Mouse (Mus musculus) embryo, embryonic 9.5 days (tissue): ENCODE results near the gene Tmem217.

Experiments
- DNase-seq: peaks from one replicate; pipeline ENCODE4 v3.0.0-alpha.2; 2017; ENCODE audit errors: extremely low spot score

The Tmem217 gene

DNA sequence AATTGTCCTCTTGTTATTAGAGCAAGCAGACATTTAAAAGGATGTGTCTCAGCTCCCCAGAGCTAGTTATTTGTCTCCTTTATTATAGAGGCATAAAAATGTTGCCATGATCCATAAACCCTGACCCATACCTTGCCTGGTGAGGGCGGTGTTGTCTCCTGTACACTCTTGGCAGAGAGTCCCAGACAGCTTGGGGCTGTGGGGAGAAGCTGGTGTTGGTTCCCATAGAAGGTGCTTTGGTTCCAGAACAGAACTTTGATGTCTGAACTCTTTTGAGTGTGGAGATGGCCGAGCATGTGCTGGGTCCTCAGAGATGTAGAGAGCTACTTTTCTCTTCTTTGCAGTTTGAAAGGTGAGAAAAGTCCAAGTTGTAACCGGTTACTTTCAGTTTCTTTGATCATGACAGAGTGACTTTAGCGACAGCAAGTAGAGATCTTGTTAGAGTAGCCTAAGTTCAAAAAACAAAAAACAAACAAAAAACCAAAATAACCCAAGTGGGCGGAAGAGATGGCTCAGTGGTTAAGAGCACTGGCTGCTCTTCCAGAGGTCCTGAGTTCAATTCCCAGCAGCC lies at the start of gene Tmem217:
Gene Tmem217 (minus strand): TSS at position 224 of the 571 bp plus-strand sequence.
- no peak for DNase-seq

DNA sequence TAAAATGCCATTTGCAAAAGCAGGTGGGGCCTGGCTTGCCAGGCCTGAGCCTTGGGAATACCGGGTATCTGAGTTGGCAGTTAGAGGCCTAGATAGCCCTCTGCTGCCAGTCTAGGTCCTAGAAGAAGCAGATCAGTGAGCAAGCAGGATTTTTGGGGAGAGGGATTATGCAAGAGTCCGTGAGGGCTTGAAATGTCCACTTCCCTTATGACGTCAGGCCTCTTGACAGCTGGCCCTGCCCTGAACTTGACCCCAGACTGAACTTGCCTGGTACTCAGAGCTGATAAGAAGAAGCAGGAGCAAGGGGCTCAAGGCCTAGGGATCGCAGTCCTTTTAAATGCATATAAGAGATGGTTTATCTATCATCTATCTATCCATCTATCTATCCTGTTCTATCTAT lies 49.2 kb upstream of the Tmem217 start:
- no peak for DNase-seq

- no peak for DNase-seq
These were observed 47.4 kb upstream of the Tmem217 start for GRCm38 (mm10) chr17:29599537-29599936.

DNA sequence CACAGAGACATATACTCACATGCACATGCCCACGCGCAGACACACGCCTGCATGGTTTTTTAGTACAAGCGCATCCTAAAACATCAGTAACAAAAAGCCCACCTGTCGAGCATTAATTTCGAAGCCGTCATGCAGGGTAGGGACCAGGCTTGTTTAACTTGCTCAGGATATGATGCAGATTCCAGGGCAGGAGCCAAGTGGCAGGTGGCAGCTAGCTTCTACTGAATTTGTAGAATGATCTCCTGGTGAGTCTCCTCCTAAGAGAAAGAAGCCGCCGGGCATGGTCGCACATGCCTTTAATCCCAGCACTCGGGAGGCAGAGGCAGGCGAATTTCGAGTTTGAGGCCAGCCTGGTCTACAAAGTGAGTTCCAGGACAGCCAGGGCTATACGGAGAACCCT lies 46.9 kb upstream of the Tmem217 start:
- no peak for DNase-seq

DNA sequence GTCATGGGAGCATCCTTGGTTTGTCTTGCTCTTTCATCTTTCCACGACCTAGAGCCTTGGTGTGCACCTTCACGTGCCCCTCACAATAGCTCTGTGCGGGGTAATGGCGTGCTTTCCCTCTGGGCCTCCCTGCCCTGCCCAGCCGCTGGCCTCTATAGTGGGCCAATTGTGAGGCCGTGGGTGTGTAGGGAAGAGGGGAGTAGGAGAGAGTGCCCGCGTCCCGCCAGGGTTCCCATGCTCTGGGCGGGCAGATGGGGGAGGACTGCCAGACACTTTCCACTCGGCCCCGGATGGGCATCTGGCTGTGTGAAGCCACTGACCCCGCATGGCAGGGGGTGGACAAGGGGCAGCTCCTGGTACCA lies 44.6 kb upstream of the Tmem217 start:
- no peak for DNase-seq

DNA sequence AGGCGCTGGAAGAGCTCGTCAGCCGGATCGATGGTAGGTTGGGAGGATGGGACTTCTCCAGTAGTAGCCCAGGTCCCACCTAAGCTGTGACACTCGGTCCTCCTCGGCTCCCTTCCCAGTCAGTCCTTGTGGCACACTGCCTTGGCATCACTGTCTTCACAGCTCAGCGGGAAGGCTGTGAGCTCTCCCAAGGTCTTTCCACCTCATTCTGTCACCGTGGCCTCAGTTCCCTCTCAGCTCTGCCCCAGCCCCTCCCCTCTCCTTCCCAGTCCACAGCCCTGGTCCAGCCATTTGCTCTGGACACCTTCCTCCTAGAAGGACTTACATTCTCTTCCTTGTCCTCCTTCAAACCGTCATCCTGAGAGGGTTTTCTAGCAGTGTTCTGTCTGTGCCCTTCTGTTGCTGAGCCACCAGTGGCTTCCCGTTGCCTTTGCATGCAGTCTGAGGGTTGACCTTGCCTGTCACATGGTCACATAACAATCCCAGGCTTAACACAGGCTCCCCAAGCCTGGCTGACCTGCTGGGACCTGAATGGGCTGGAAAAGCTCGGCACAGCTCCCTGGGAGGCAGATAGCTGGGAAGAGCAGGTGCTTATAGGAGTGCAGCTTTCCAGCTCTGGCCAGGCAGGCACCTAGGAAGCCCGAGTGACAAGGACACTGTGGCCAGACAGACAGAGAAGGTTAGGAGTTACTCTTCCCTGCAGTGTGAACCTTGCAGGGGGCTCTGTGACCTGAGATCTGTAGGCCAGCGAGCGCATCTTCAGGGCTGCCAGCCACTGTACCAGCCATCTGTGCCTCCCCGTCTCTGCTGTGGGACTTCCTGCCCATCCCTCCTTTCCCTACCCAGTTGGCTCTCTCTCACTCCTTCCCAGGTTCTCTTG lies 43.9 kb upstream of the Tmem217 start:
- no peak for DNase-seq

DNA sequence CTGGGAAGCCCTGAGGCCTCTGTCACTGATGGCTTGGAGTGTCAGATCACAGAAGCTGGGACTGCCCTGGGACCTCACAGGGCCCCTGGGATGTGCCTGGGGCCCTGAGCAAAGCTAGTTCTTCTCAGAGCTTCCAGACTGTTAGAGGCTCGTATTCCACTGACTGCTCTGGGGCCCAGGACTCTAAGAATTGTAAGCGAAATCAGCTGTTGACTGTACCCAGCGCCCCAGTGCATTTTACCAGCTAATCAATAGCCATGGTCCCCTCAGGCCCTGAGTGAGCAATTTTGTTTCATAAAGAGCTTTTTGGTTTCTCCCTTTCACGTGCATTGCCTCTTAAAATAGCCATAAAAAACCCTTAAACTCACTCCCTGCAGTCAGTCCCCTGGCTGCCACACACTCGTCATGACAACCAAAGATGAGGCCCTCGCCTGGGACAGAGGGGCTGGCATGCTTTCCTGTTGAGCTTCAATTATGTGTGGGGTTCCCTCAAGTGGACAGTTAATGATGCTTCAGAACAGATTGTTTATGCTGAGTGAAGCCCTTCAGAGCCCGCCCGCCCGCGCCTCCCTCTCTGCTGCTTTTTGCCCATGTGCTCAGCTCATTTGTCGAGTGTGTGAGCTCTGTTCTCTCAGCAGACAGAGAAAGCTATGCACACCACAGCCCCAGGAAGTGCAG lies 37.2 kb upstream of the Tmem217 start:
- no peak for DNase-seq

- no peak for DNase-seq
These were observed 34.7 kb upstream of the Tmem217 start for GRCm38 (mm10) chr17:29586921-29587320.

- DNase-seq: no peak
These were observed 33.3 kb upstream of the Tmem217 start for GRCm38 (mm10) chr17:29585446-29585845.

- DNase-seq: no peak
These were observed 32.6 kb upstream of the Tmem217 start for GRCm38 (mm10) chr17:29584737-29585136.

DNA sequence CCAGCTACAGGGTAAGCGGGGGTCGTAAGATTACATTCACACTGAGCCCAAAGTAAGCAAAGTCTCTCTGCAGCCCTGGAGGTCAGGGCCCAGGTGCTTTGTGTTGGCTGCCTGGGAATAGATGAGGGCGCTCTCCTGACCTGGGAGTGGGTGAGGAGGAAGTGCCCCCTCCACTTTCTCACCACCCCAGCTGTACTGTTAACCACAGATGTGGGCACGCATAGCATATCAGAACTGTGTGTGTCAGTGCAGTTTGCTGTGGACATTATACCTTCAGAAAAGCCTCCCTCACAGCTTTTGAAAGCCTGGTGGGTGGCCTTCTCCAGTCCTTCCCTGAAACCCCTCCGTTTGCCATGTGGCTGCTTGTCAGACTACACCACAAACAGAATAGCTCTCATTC lies 32.1 kb upstream of the Tmem217 start:
- DNase-seq: no peak

- DNase-seq: no peak
These were observed 31.4 kb upstream of the Tmem217 start for GRCm38 (mm10) chr17:29583569-29583968.

DNA sequence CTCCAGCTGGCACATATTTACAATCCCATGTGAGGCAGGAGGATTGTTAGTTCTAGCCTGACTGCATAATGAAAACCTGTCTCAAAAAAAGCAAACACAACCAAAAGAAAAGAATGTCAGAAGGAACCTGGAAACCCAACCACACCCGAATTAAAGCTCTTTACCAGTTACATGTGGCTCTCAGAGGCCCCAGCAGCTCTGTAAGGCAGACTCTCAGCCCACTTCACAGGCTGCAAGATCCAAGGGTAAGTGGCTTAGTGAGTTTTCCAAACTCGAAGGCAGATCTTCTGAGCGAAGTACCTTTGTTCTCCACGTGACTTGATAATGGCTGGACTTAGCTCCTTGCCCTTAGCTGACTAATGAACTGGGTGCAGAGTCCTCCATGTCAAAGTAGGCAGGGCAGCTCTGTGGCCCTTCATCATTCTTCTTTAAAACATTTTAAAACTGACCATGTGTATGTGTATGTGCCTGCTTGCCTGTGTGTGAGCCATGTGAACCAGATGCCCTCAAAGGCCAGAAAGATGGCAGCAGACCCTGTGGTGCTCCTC lies 27.5 kb upstream of the Tmem217 start:
- no peak for DNase-seq

DNA sequence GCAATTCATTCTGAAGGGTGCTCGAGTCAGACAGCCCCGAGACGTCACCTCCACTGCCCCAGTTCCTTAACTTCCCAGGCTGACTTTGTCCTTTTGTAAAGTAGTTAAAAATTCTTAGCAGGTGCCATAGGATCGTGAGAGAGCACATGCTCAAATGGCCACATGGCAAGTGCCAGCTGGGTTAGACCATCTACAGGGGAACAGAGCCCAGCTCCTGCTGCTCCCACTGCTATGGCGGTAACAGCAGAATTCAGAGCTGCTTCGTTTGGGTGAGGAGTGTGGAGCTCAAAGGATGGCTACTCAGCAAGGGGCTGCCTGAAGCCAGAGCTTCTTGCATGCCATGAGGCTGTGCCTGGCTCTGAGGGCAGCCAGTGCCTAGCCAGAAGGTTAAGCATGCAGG lies 17.6 kb upstream of the Tmem217 start:
- DNase-seq: no peak

DNA sequence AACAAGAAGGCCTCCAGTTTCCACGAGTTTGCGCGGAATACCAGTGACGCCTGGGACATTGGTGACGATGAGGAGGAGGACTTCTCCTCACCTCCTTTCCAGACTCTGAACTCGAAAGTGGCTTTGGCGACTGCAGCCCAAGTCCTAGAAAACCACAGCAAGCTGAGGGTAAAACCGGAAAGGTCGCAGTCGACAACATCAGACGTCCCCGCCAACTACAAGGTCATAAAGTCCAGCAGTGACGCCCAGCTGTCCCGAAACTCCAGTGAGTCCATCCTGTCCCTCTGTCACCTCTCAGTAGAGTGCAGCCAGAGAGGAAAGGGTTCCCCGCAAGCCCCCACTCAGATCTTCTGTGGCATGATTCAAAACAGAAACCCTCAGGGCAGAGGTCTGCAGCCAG lies 16.2 kb upstream of the Tmem217 start:
- no peak for DNase-seq

- no peak for DNase-seq
These were observed 13.3 kb upstream of the Tmem217 start for GRCm38 (mm10) chr17:29565521-29565920.

DNA sequence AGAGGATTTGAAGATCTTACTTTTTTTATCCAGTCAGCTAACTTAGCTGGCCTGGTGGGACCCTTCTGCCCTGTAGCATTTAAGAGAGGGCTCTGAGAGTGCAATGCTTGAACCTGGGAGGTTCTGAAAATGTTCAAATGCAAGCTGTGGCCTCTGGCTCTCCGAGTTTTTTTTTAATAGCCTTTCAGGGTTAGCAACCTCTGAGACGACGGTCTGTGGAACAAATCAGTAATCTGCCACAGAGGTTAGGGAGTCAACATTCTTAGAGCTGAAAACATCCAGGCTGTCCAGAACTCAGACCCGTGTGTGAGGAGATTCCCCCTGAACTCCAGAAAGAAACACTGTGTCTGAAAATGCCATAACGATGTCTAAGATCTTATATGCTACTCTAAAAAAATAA lies 6.3 kb upstream of the Tmem217 start:
- no peak for DNase-seq

GRCm38 (mm10) chr17:29556893-29557292 lies 4.7 kb upstream of the Tmem217 start:
- DNase-seq: no peak

- DNase-seq: no peak
These were observed 4.3 kb upstream of the Tmem217 start for GRCm38 (mm10) chr17:29556456-29556855.

DNA sequence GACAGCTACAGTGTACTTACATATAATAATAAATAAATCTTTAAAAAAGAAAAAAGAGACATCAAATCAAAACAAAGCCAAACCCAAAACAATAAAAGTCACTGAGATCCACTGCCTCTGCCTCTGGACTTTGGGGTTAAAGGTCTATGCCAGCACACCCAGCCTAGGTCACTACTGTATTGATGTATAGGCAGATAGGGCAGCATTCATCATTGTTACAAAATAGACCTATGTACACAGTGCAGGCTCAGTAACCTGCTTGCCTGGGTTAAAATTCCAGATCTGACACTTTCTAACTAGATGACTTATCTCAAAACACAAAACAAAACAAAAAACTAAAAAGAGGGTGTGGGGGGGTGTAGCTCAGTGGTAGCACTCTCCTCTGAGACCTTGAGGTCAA lies 2.0 kb upstream of the Tmem217 start:
- DNase-seq: no peak

DNA sequence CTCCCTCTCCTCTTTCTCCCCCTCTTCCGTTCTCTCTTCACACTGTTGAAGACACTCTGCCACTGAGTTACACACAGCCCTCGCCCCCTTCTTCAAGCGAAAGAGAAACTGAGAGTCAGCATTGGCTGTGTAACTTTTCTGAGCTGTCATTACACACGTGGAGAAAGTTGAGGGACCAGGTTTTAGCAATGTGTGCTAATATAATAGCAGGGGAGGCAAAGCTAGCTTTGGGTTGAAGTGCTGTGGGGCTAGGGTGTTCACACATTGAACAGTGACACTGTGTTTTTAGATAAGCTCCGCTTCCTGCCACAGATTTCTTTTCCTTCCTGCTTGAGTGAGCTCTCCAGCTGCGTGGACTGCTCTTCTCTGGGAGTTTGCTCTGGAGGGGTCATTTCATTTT lies 1.2 kb downstream of the Tmem217 start:
- DNase-seq: no peak

- DNase-seq: peak; percentile 92
These were observed 2.4 kb downstream of the Tmem217 start, which contains the start of the genes Gm17657 and Tbc1d22b for GRCm38 (mm10) chr17:29549543-29550428. TSS of gene Gm17657 (minus strand) at chr17:29549638. TSS of gene Tbc1d22b (plus strand) at chr17:29549785.
